Mouse (Mus musculus) limb, embryonic 15.5 days (tissue): ENCODE data around the gene Zbtb33. TPM values are rescaled to one million over a fixed set of nuclear protein-coding genes. Genes with fewer than 3 reads are reported as not detected.

ENCODE experiments used
- ATAC-seq: fragments of 200-750 bp; cut with Nextera tagmentation; 2 replicates; pipeline ENCODE4 v1.8.0; 2017; ENCODE audit warnings: low read depth, moderate TSS enrichment; ENCODE audit not compliant: insufficient number of reproducible peaks, low FRiP score, low TSS enrichment
- H3K27ac ChIP-seq: fragments of 300-500 bp; sonication (generic); 2 replicates; pipeline ENCODE4 v1.5.1; 2015; ENCODE audit warnings: moderate library complexity, mild to moderate bottlenecking, inconsistent platforms
- H3K27me3 ChIP-seq: fragments of 300-500 bp; sonication (generic); 2 replicates; pipeline ENCODE4 v1.6.1; 2015; ENCODE audit warnings: inconsistent platforms
- H3K36me3 ChIP-seq: fragments of 300-500 bp; sonication (generic); 2 replicates; pipeline ENCODE4 v1.6.1; 2015; ENCODE audit warnings: inconsistent platforms
- H3K4me1 ChIP-seq: fragments of 300-500 bp; sonication (generic); 2 replicates; pipeline ENCODE4 v1.6.1; 2015; ENCODE audit warnings: inconsistent platforms
- H3K4me2 ChIP-seq: fragments of 300-500 bp; sonication (generic); 2 replicates; pipeline ENCODE4 v1.6.1; 2015; ENCODE audit warnings: mild to moderate bottlenecking, inconsistent platforms
- H3K4me3 ChIP-seq: fragments of 300-500 bp; sonication (generic); 2 replicates; pipeline ENCODE4 v1.5.1; 2015; ENCODE audit warnings: mild to moderate bottlenecking, inconsistent platforms
- H3K9ac ChIP-seq: fragments of 300-500 bp; sonication (generic); 2 replicates; pipeline ENCODE4 v1.6.1; 2015; ENCODE audit warnings: inconsistent platforms
- H3K9me3 ChIP-seq: fragments of 300-500 bp; sonication (generic); 2 replicates; pipeline ENCODE4 v1.6.1; 2016; ENCODE audit warnings: inconsistent platforms
- WGBS: fragments of 180-500 bp; shearing (Covaris S2); methylation state at CpG from one replicate; pipeline ENCODE4 v1.1.7; 2015; 5-methylcytosine and 5-hydroxymethylcytosine counted together
- microRNA-seq: library from miRNA; unstranded; fragments of <30 nt; microRNA quantifications from one replicate; pipeline ENCODE4, GENCODE M21; 2016
- polyA plus RNA-seq: library from polyadenylated mRNA; unstranded; fragments of >200 nt; fragmentation: Nextera tagmentation; extraction: Ambion mirVana; gene quantifications from 2 replicates; pipeline ENCODE4 v1.2.1, GENCODE M21; 2015

The Zbtb33 gene
- polyA plus RNA-seq, 1 experiment from 2014 or later = 4.1 TPM

DNA sequence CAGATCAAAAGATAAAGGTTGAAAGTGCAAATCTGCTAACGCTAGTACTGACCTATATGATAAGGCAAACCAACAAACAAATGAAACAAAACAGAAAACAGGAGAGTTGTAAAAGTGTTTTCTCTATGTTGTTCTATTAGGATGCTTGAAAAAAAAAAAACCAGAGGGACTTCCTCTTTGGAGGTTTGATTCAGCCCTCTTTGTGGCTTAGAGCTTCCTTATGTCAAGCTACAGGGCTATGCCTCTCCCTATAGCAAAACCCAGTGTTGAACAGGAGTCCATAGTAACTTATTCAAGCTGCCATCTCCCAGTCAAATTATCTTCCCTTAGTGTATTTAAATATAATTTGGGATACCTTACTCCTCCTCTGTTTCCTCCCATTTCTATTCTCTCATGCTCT, 17.8 kb downstream of the Zbtb33 start:
- Histone ChIP-seq H3K9ac (no peak overlapping the region), H3K4me2 (no peak overlapping the region), H3K9me3 (no peaks in the 10 kb centered on the region), H3K27ac (no peak overlapping the region), H3K4me3 (no peak overlapping the region), H3K36me3 (no peaks in the 10 kb centered on the region), H3K27me3 (no peaks in the 10 kb centered on the region), H3K4me1 (no peaks in the 10 kb centered on the region)
- 65% methylated on average over 1 of the region's 1 CpGs for WGBS
- ATAC-seq = no peak

DNA sequence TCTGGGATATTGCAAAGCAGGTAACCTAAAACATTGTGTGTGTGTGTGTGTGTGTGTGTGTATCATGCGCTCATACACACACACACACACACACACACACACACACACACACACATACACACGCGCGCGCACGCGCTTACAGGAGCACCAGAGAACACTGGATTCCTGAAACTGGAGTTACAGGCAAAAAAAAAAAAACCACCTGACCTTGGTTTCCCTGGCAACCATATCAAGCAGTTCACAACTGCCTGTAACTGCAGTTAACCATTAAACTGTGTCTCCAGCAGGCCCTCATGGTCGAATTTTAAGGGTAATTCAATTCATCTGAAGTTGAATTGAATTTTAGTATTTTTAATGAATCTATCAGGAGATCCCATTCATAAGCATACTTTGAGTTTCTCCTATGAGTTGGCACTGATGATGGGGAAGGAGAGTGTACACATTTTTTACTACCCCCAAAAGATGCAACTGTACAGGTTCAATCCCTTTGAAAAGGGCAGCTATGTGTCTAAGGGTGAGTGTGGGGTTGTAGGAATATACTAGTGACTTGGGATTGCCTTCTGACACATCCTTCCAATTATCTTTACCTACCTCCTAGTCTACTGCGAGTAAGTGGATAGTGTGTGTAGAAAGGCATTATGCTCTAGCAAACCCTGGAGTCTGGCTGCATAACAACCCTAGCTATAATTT, 27.5 kb downstream of the Zbtb33 start:
- H3K4me2 ChIP-seq = no peak overlapping the region
- no peaks in the 10 kb centered on the region for H3K36me3 ChIP-seq
- H3K4me1 ChIP-seq = no peaks in the 10 kb centered on the region
- no peak for ATAC-seq
- H3K9me3 ChIP-seq = no peaks in the 10 kb centered on the region
- no peak overlapping the region for H3K4me3 ChIP-seq
- H3K27me3 ChIP-seq = no peaks in the 10 kb centered on the region
- WGBS = 59% methylated on average over 9 of the region's 9 CpGs
- H3K27ac ChIP-seq = no peak overlapping the region
- H3K9ac ChIP-seq = no peak overlapping the region

- no peak overlapping the region for H3K27ac ChIP-seq
- no peak overlapping the region for H3K4me3 ChIP-seq
- no peak for ATAC-seq
- H3K4me1 ChIP-seq = no peaks in the 10 kb centered on the region
- H3K4me2 ChIP-seq = no peak overlapping the region
- H3K36me3 ChIP-seq = no peaks in the 10 kb centered on the region
- 39% methylated on average over 2 of the region's 2 CpGs for WGBS
- H3K9me3 ChIP-seq = no peaks in the 10 kb centered on the region
- H3K9ac ChIP-seq = no peak overlapping the region
- H3K27me3 ChIP-seq = no peaks in the 10 kb centered on the region
Measured at GRCm38 (mm10) chrX:38217676-38217991, 28.0 kb downstream of the Zbtb33 start.

GRCm38 (mm10) chrX:38222757-38223156, 33.2 kb downstream of the Zbtb33 start:
- Histone ChIP-seq H3K9me3 (no peaks in the 10 kb centered on the region), H3K36me3 (no peaks in the 10 kb centered on the region), H3K4me3 (no peak overlapping the region), H3K27me3 (no peaks in the 10 kb centered on the region), H3K4me2 (no peak overlapping the region), H3K27ac (no peak overlapping the region), H3K9ac (no peak overlapping the region), H3K4me1 (no peaks in the 10 kb centered on the region)
- WGBS = 58% methylated on average over 2 of the region's 2 CpGs
- no peak for ATAC-seq

DNA sequence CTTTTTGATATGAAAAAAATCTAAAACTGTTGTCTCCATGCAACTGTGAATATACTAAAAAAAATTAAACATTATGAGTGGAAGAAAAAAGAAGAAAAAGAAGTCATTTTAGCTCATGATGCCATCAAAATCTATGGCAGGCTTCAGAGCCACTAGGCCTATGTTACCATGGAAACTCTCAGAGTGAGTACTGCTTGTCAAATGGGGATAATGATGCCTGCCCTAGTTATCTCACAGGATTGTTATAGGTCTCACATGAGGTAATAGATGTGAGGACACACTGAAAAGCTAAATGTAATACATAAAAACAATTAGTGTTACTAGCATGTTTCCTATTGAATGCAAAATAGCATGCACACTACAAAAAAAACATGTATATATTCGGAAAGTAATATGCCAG, 40.3 kb downstream of the Zbtb33 start:
- Histone ChIP-seq H3K27ac (no peak overlapping the region), H3K9me3 (no peaks in the 10 kb centered on the region), H3K4me2 (no peak overlapping the region), H3K9ac (no peak overlapping the region), H3K4me3 (no peak overlapping the region), H3K27me3 (no peaks in the 10 kb centered on the region), H3K4me1 (no peaks in the 10 kb centered on the region), H3K36me3 (no peaks in the 10 kb centered on the region)
- no peak for ATAC-seq
- 69% methylated on average over 1 of the region's 1 CpGs for WGBS

- ATAC-seq = no peak
- Histone ChIP-seq H3K4me2 (no peak overlapping the region), H3K4me3 (no peak overlapping the region), H3K36me3 (no peaks in the 10 kb centered on the region), H3K9me3 (no peaks in the 10 kb centered on the region), H3K9ac (no peak overlapping the region), H3K27me3 (no peaks in the 10 kb centered on the region), H3K27ac (no peak overlapping the region), H3K4me1 (no peaks in the 10 kb centered on the region)
- 36% methylated on average over 2 of the region's 2 CpGs for WGBS
Measured at GRCm38 (mm10) chrX:38237731-38238130, 48.1 kb downstream of the Zbtb33 start.

Small RNA genes lying within 50 kb of the gene (microRNA-seq; reads per million reads assigned to microRNA genes)
- gene Mir3110 = 0.61 reads per million

Other genes starting within 250 kb of the Zbtb33 start
- not detected in 2 replicates for gene Btg1-ps1, start 171.0 kb upstream of the Zbtb33 start, polyA plus RNA-seq
- not detected in 2 replicates for gene Btg1-ps2, start 146.7 kb upstream of the Zbtb33 start, polyA plus RNA-seq
- not detected in 2 replicates for gene Rhox10, start 123.3 kb upstream of the Zbtb33 start, polyA plus RNA-seq
- gene Rhox11, start 104.7 kb upstream of the Zbtb33 start, polyA plus RNA-seq = not detected in 2 replicates
- not detected in 2 replicates for gene Rhox12, start 78.9 kb upstream of the Zbtb33 start, polyA plus RNA-seq
- gene Rhox13, start 68.6 kb upstream of the Zbtb33 start, polyA plus RNA-seq = not detected in 2 replicates
- 33.7 and 35.2 TPM in 2 replicates for gene Tmem255a, start 62.6 kb downstream of the Zbtb33 start, polyA plus RNA-seq
- gene Atp1b4, start 126.4 kb downstream of the Zbtb33 start, polyA plus RNA-seq = 10.3 and 35.1 TPM in 2 replicates